Mouse (Mus musculus) midbrain, embryonic 13.5 days (tissue): ENCODE results near the gene Gfm2. TPM values are rescaled to one million over a fixed set of nuclear protein-coding genes. Genes with fewer than 3 reads are reported as not detected.
"Not testable (repeated sequence)": the region's sequence is repeated elsewhere in the genome, so short reads cannot be mapped to it uniquely, and the experiment has no call there.

Experiments
- ATAC-seq: fragments of 200-750 bp; cut with Nextera tagmentation; 2 replicates; pipeline ENCODE4 v1.8.0; 2017; ENCODE audit warnings: mild to moderate bottlenecking, moderate TSS enrichment, moderate library complexity
- H3K27ac ChIP-seq: fragments of 300-500 bp; sonication (generic); 2 replicates; pipeline ENCODE4 v1.5.1; 2015; ENCODE audit warnings: inconsistent platforms, mild to moderate bottlenecking, moderate library complexity
- H3K27me3 ChIP-seq: fragments of 300-500 bp; sonication (generic); 2 replicates; pipeline ENCODE4 v1.6.1; 2015; ENCODE audit warnings: mild to moderate bottlenecking, inconsistent platforms
- H3K36me3 ChIP-seq: fragments of 300-500 bp; sonication (generic); 2 replicates; pipeline ENCODE4 v1.6.1; 2015; ENCODE audit warnings: mild to moderate bottlenecking, inconsistent platforms
- H3K4me1 ChIP-seq: fragments of 300-500 bp; sonication (generic); replicated peaks from 2 replicates; pipeline ENCODE4 v1.6.1; 2015; ENCODE audit warnings: inconsistent platforms
- H3K4me2 ChIP-seq: fragments of 300-500 bp; sonication (generic); replicated peaks from 2 replicates; pipeline ENCODE4 v1.6.1; 2015; ENCODE audit warnings: moderate library complexity, mild to moderate bottlenecking, inconsistent platforms
- H3K4me3 ChIP-seq: fragments of 300-500 bp; sonication (generic); replicated peaks from 2 replicates; pipeline ENCODE4 v1.5.1; 2015; ENCODE audit warnings: mild to moderate bottlenecking, inconsistent platforms
- H3K9ac ChIP-seq: fragments of 300-500 bp; sonication (generic); replicated peaks from 2 replicates; pipeline ENCODE4 v1.6.1; 2015; ENCODE audit warnings: mild to moderate bottlenecking, inconsistent platforms
- H3K9me3 ChIP-seq: fragments of 300-500 bp; sonication (generic); 2 replicates; pipeline ENCODE4 v1.6.1; 2016; ENCODE audit warnings: mild to moderate bottlenecking, inconsistent platforms
- WGBS: fragments of 180-500 bp; shearing (Covaris S2); methylation state at CpG from one replicate; pipeline ENCODE4 v1.1.7; 2015; 5-methylcytosine and 5-hydroxymethylcytosine counted together
- polyA plus RNA-seq: library from polyadenylated mRNA; unstranded; fragments of >200 nt; fragmentation: Nextera tagmentation; extraction: Ambion mirVana; gene quantifications from 2 replicates; pipeline ENCODE4 v1.2.1, GENCODE M21; 2015

Gfm2 gene
- polyA plus RNA-seq = 38.3 and 42.1 TPM in 2 replicates

DNA sequence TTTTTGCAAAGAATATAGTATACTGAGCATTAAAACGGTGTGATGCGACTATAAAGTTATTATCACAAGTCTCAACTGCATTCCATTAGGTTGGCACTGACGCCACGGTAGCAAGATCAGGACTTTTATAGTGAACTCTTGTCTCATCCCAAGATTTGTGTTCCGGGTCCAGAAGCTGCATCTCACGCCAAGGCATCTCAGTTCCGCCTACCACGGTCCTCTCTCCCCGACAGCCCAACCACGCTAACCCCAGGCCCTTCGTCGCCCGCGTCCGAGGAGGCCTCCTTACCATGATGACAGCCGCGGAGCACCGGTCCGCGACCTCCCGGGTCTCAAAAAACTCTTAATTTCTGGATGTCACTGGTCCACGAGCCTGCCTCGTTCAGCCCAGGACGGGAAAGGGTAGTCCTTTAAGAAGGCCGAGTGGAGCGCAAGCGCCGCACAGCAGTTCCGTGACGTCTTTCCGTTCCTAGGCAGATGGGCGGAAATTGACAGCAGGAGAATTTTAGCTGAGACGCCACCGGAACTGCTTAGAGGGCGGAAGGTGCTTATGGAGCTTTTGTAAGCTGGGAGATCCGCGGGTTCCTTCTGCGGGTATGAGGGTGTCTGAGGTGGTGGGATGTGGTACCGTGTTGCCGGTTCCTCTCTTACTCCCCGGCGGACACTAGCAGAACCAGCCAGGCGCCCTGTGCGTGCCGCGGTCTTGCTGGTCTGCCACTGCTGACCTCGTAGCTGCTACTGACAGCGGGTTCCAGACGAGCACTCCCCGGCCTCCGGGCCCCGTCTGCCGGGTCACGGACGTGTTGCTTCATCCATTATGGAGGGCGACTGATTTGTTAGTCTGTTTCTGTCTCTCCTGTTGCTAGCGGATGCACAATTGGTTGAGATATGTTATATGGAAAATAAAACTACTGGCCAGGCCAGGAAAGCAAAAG lies at the start of gene Gfm2, which contains the start of gene Nsa2:
Gene Gfm2, plus strand, starts transcription at position 472 of the 935 bp plus-strand sequence.
Gene Nsa2, minus strand, starts transcription at position 472 of the 935 bp plus-strand sequence.
- Histone ChIP-seq H3K4me3 (peak within 1 kb of the TSS; percentile 95), H3K4me2 (peak within 1 kb of the TSS; percentile 69), H3K36me3 (peaks cover 18% of the 10 kb centered on the region), H3K9ac (peak within 1 kb of the TSS; percentile 93), H3K4me1 (peaks cover 13% of the 10 kb centered on the region), H3K27ac (peak within 1 kb of the TSS; percentile 91), H3K9me3 (no peaks in the 10 kb centered on the region), H3K27me3 (no peaks in the 10 kb centered on the region)
- WGBS = under 1% methylated on average over 57 of the region's 57 CpGs
- peak; percentile 98 for ATAC-seq

DNA sequence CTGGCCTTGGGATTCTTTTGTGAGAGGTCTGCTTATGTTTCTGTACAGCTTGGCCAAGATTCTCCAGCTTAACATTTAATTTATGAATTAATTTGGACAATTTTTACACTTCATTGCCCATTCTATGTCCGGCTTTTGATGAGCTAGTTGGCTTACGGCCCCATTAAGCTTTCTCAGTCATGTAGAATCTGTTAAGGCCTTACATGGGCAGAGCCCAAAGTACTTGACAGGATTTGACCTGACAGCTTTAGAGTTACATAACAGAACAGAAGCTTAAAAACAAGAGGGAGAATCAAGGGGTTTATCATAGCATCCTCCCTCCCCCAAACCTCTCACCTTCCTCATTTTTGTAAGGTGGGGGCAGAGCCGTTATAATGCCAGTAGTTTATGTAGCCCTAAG lies 49.6 kb upstream of the Gfm2 start:
- Histone ChIP-seq H3K27me3 (no peaks in the 10 kb centered on the region), H3K9me3 (no peaks in the 10 kb centered on the region), H3K4me1 (no peaks in the 10 kb centered on the region), H3K27ac (no peak overlapping the region), H3K36me3 (peaks cover 2% of the 10 kb centered on the region; the same call in 1 of the 2 replicates), H3K9ac (no peak overlapping the region), H3K4me3 (no peak overlapping the region), H3K4me2 (no peak overlapping the region)
- WGBS = 62% methylated on average over 3 of the region's 3 CpGs
- no peak for ATAC-seq

DNA sequence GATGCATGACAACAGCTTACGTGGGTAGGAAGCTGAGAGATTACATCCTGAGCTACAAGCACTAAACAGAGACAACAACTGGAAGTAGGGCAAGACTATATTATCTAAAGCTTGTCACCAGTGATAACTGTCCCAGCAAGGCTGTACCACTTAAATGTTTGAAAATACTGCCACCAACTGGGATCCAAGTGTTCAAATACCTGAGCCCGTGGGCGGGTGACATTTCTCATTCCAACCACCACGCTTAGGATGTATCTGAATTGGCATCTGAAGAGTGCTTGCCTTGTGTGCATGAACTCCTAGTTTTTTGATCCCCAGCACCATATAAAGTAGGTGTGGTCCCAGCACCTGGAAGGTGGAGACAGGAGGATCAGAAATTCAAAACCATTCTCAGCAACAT lies 42.0 kb upstream of the Gfm2 start:
- 90% methylated on average over 4 of the region's 4 CpGs for WGBS
- no peak overlapping the region for H3K4me3 ChIP-seq
- ATAC-seq = no peak

DNA sequence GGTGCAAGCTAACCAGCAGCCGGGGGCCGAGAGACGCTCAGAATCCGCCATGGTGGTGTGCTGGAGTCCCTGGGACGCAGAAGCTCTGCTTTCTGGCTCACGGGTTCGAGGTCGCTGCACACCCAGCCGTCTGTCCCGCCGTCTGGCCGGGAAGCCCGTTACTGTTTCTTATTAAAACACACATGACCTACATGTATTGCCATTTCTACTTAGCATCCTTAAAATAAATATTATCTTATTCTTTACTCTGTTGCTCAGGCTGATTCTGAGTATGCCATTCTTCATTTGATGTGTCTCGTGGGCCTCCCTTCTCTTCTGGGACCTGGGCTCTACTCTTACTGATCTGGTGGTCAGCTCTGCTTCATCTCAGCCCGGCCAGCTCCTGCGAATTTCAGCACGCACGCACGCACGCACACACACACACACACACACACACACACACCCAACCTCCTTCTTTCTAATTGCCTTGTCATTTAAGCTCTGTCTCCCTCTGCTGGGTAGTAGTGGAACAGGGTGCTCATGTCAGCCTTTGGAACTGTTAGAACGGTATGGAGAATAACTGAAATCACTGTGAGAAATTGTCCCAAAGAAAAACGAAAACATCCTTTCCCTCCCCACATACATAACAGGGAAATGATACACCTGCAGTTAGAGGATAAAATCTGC lies 38.4 kb upstream of the Gfm2 start, which contains the start of gene Gm6169:
Gene Gm6169, minus strand, starts transcription at position 51 of the 666 bp plus-strand sequence.
- no peak within 1 kb of the TSS for H3K4me3 ChIP-seq
- H3K4me1 ChIP-seq = no peaks in the 10 kb centered on the region
- WGBS = 82% methylated on average over 22 of the region's 22 CpGs
- H3K9me3 ChIP-seq = no peaks in the 10 kb centered on the region
- H3K4me2 ChIP-seq = no peak within 1 kb of the TSS
- no peaks in the 10 kb centered on the region for H3K27me3 ChIP-seq
- no peak within 1 kb of the TSS for H3K27ac ChIP-seq
- 0 out of 2 replicates have a peak, but pooled peaks cover 6% of the 10 kb centered on the region for H3K36me3 ChIP-seq
- ATAC-seq = peak; percentile 50; the same call in 1 of the 2 replicates
- H3K9ac ChIP-seq = no peak within 1 kb of the TSS

More for the DNA sequence above, 42.0 kb upstream of the Gfm2 start:
- H3K4me2 ChIP-seq = no peak overlapping the region
- no peaks in the 10 kb centered on the region for H3K27me3 ChIP-seq
- H3K4me1 ChIP-seq = no peaks in the 10 kb centered on the region
- no peak overlapping the region for H3K9ac ChIP-seq
- peaks cover 15% of the 10 kb centered on the region for H3K36me3 ChIP-seq
- no peaks in the 10 kb centered on the region for H3K9me3 ChIP-seq
- H3K27ac ChIP-seq = no peak overlapping the region

DNA sequence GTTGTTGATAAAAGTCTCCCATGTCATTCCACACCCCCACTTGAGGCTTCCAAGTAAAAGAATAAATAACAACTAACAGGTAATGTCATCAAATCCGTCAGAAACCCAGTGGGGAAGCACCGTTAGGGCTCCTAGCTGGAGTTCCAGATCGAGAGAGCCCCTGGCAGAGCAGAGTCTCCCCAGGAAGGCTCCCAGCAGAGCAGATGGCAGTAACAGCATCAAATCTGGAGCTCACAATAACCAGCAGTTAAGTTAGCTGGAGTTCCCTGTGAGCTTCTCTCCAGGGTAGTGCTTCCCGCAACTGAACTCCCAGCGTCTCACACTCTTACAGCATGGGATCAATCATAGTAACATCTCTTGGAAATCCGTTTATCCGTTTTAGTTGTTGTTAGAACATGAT lies 32.7 kb upstream of the Gfm2 start:
- no peak overlapping the region for H3K9ac ChIP-seq
- no peaks in the 10 kb centered on the region for H3K4me1 ChIP-seq
- no peak for ATAC-seq
- H3K4me2 ChIP-seq = no peak overlapping the region
- peaks cover 11% of the 10 kb centered on the region for H3K36me3 ChIP-seq
- no peaks in the 10 kb centered on the region for H3K27me3 ChIP-seq
- no peaks in the 10 kb centered on the region for H3K9me3 ChIP-seq
- no peak overlapping the region for H3K4me3 ChIP-seq
- WGBS = 81% methylated on average over 7 of the region's 7 CpGs
- H3K27ac ChIP-seq = no peak overlapping the region

DNA sequence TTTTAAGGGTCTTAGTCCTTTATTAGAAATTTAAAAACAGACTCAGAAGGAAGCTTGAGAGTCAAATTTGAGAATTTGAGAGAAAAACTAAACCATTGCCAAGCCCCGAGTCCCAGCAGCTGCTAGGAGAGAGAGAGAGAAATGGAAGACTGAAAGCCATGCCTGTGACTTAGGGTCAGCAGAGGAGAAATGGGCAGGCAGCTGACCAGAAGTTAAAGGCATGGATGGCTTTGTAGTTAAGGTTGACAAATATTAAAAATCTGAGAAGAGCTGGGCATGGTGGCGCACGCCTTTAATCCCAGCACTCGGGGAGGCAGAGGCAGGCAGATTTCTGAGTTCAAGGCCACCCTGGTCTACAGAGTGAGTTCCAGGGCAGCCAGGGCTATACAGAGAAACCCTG lies 30.0 kb upstream of the Gfm2 start:
- not testable (repeated sequence) for ATAC-seq
- 98% methylated on average over 4 of the region's 4 CpGs for WGBS

DNA sequence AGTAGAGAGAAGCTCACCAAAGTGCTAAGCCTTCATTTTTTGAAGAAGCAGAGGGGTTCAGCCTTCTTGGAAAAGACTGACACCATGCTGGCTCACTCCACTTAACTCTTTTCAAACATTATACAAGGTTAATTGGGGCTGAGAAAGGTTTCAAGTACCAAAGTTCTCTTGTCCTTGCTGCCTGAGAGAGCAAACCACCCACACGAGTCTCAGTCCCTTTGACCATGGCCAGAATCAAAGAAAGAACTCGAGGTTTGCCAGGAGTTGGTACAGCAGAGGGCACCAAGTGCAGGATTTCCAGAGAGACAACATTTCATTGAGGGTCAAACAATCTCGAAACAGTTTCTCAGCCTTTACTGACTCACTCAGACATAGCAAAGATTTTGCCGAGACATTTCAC lies 28.7 kb upstream of the Gfm2 start:
- Histone ChIP-seq H3K36me3 (peaks cover 26% of the 10 kb centered on the region), H3K4me2 (no peak overlapping the region), H3K9ac (no peak overlapping the region), H3K27me3 (no peaks in the 10 kb centered on the region), H3K4me3 (no peak overlapping the region), H3K27ac (no peak overlapping the region), H3K9me3 (no peaks in the 10 kb centered on the region), H3K4me1 (no peaks in the 10 kb centered on the region)
- 81% methylated on average over 4 of the region's 4 CpGs for WGBS
- no peak for ATAC-seq

More for the DNA sequence above, 30.0 kb upstream of the Gfm2 start:
- not testable (repeated sequence) for H3K4me1 ChIP-seq, H3K4me2 ChIP-seq, H3K9me3 ChIP-seq, H3K9ac ChIP-seq, H3K4me3 ChIP-seq, H3K27me3 ChIP-seq, H3K27ac ChIP-seq
- H3K36me3 ChIP-seq = peaks cover 22% of the 10 kb centered on the region

DNA sequence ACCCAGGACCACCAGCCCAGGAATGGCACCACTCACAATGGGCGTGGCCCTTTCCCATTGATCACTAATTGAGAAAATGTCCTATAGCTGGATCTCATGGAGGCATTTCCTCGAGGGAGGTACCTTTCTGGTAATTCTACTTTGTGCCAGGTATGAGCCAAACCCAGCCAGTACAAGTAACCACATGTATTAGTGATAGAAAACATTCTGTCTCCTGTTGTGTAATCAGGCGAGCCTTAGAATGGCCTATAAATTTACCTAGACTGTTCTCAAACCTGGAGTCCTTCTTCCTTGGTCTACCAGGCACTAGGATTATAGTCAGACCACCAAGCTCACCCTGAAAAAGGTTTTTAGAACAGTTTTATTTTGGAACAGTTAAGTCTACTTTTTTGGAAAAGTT lies 16.4 kb upstream of the Gfm2 start:
- no peaks in the 10 kb centered on the region for H3K4me1 ChIP-seq
- H3K9ac ChIP-seq = no peak overlapping the region
- H3K4me3 ChIP-seq = no peak overlapping the region
- no peaks in the 10 kb centered on the region for H3K9me3 ChIP-seq
- no peak for ATAC-seq
- 84% methylated on average over 3 of the region's 3 CpGs for WGBS
- no peak overlapping the region for H3K4me2 ChIP-seq
- H3K27ac ChIP-seq = no peak overlapping the region
- peaks cover 53% of the 10 kb centered on the region for H3K36me3 ChIP-seq
- H3K27me3 ChIP-seq = no peaks in the 10 kb centered on the region

DNA sequence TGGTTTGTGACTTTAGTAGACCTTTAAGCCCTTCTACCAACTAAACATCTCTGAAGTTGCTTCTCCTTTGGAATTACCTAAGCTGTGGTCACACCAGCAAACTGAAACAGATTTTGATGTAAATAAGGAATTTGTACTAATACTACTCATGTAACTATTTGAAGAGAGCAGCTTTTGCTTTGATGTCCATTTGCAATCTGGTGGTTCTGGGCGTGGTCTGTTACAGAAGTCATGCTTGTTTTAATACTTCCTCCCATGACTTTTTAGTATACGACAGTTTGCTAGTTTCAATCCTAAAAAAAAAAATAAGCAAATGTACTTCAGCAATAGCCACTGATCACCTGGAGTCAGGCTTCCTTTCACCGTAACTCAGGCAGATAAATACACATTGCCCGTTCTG lies 8.1 kb upstream of the Gfm2 start:
- WGBS = 94% methylated on average over 4 of the region's 4 CpGs
- not testable (repeated sequence) for ATAC-seq

DNA sequence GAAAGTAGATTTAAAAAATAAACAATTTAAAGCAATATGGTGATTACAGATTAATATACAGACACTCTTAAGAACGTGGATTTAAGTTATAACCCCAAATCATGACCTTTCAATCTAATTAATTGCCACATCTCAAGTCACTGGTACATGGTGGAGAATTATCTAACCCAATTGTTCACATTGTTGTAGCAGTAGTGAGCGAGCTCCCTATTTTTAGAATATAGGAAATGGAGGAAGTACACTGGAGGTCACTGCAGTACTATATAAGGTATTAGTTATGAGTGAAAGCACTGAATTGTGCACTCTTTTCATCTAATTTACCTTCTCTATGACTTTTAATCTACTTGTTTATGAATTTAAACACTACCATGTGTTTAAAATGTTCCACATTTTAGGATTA lies 7.3 kb upstream of the Gfm2 start:
- not testable (repeated sequence) for ATAC-seq, H3K9ac ChIP-seq, H3K27ac ChIP-seq, H3K27me3 ChIP-seq, H3K9me3 ChIP-seq, H3K4me1 ChIP-seq, H3K4me3 ChIP-seq, H3K4me2 ChIP-seq
- no CpG with 5 or more reads among the region's 2 CpGs for WGBS
- peaks cover 32% of the 10 kb centered on the region for H3K36me3 ChIP-seq

More for the DNA sequence above, 8.1 kb upstream of the Gfm2 start:
- not testable (repeated sequence) for H3K9ac ChIP-seq, H3K27ac ChIP-seq, H3K4me2 ChIP-seq, H3K4me1 ChIP-seq, H3K9me3 ChIP-seq, H3K4me3 ChIP-seq, H3K27me3 ChIP-seq
- H3K36me3 ChIP-seq = peaks cover 33% of the 10 kb centered on the region

DNA sequence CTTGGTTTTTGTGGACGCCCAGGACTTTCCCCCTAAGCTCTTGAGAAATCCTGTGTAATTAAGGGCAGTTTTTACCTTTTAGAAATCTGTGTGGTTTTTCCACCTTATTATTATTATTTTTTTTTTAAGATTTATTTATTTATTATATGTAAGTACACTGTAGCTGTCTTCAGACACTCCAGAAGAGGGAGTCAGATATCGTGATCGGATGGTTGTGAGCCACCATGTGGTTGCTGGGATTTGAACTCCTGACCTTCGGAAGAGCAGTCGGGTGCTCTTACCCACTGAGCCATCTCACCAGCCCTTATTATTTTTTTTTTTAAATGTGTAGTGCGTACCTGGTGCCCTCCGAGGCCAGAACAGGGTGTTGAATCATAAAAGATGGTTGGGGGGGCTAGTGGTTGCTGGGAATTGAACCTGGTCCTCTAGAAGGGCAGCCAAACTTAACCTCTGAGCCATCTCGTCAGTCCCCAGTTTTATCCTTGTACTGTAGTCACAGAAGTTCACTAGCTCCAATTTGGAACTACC lies 731 bp downstream of the Gfm2 start:
- peaks cover 13% of the 10 kb centered on the region for H3K4me1 ChIP-seq
- not testable (repeated sequence) for H3K27me3 ChIP-seq, H3K9me3 ChIP-seq
- ATAC-seq = peak; percentile 21; the same call in 1 of the 2 replicates
- H3K36me3 ChIP-seq = peaks cover 22% of the 10 kb centered on the region
- 38% methylated on average over 8 of the region's 8 CpGs for WGBS
- H3K4me3 ChIP-seq = peak overlapping the region; percentile 95
- peak overlapping the region; percentile 93 for H3K9ac ChIP-seq
- H3K4me2 ChIP-seq = peak overlapping the region; percentile 69
- H3K27ac ChIP-seq = peak overlapping the region; percentile 91

DNA sequence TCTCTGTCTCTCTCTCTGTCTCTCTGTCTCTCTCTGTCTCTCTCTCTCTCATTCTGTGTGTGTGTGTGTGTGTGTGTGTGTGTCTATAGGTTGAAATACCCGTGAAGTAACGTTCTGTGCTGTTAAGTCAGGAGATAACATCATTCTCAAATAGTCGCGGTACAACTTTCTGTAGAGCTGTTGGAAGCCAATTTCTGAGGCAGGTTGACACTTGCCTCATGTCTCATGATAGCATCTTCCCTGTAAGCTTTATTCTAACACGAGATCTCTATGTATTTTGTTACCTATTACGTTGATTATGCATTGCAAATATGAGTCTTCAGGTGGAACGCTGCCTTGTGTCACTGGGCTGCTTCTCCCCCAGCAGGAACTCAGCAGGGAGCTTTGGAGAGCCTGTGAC lies 4.6 kb downstream of the Gfm2 start:
- H3K27ac ChIP-seq = no peak overlapping the region
- no peak for ATAC-seq
- H3K9me3 ChIP-seq = no peaks in the 10 kb centered on the region
- WGBS = 86% methylated on average over 7 of the region's 7 CpGs
- no peaks in the 10 kb centered on the region for H3K27me3 ChIP-seq
- no peak overlapping the region for H3K4me2 ChIP-seq
- H3K4me3 ChIP-seq = no peak overlapping the region
- no peak overlapping the region for H3K9ac ChIP-seq
- H3K4me1 ChIP-seq = peaks cover 7% of the 10 kb centered on the region
- H3K36me3 ChIP-seq = peaks cover 31% of the 10 kb centered on the region
